15 mouse cellular contexts compared by ENCODE assay signal in the genomic region with DNA sequence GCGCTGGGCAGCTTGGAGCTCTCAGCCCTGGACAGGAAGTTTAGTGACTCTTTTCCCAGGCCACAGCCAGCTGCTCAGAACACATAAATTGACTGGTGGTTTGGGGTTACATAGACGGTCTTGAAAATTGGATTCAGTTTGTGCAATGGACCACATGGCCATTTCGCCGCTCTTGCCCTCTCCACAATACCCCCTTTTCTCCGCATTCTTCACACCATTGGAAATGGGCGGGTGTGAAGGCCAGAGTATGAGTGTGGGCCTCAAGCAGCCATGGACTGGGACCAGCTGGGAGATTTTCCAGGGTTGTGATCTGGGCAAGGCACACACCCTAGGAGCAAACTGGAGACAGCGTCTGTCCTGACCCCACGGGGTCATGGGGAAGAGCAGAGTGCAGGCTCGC.
DNase-seq lines count a peak whose midpoint lies in the region; ATAC-seq and TF ChIP-seq lines count a peak whose summit lies in the region.
"Had no signal": no experiment of that assay in that cellular context is flagged by ENCODE, and none has a peak within 500 bp of the region (broad histone marks: within the 10 kb centered on the region; RNA-seq: fewer than 3 reads in every experiment).

No protein-coding gene starts in this region.

- peak; percentile 60 for DNase-seq in gastrocnemius, adult 2 months
- DNase-seq in gastrocnemius, postnatal 4 days (ENCODE audit: low spot score in 2 of 2): no peak
- DNase-seq in limb, embryonic 14.5 days (ENCODE audit: low spot score): no peak
- DNase-seq in limb, embryonic 10.5 days (ENCODE audit: low spot score): no peak
- no peak for DNase-seq in cerebellum, adult 11 months
- no peak for DNase-seq in urinary bladder, postnatal 14 days (ENCODE audit: low spot score)
- DNase-seq: adrenal gland, postnatal 25 days; liver, postnatal 0 days had no signal

- 74% methylated on average over 9 of the region's 9 CpGs for WGBS in limb, embryonic 14.5 days
- WGBS in limb, embryonic 10.5 days: 87% methylated on average over 9 of the region's 9 CpGs
- WGBS in forebrain, embryonic 13.5 days: 46% methylated on average over 9 of the region's 9 CpGs
- 31% methylated on average over 9 of the region's 9 CpGs for WGBS in neural tube, embryonic 12.5 days

- H3K4me2 ChIP-seq in limb, embryonic 14.5 days (replicated peaks; ENCODE audit: low read depth, low read length, severe bottlenecking): no peak overlapping the region
- H3K4me2 ChIP-seq in forebrain, embryonic 13.5 days: no peak overlapping the region
- no peak overlapping the region for H3K4me2 ChIP-seq in neural tube, embryonic 12.5 days (replicated peaks)
- H3K4me2 ChIP-seq: heart, embryonic 15.5 days; hindbrain, embryonic 14.5 days; limb, embryonic 13.5 days had no signal

- H3K9me3 ChIP-seq in limb, embryonic 14.5 days (ENCODE audit: control insufficient read depth, low read length): no peaks in the 10 kb centered on the region
- no peaks in the 10 kb centered on the region for H3K9me3 ChIP-seq in limb, embryonic 10.5 days (replicated peaks)
- no peaks in the 10 kb centered on the region for H3K9me3 ChIP-seq in forebrain, embryonic 13.5 days (replicated peaks)
- no peaks in the 10 kb centered on the region for H3K9me3 ChIP-seq in neural tube, embryonic 12.5 days
- H3K9me3 ChIP-seq: heart, embryonic 15.5 days; limb, embryonic 13.5 days had no signal

- H3K27me3 ChIP-seq in limb, embryonic 14.5 days (ENCODE audit: control insufficient read depth, insufficient read depth, low read length): no peaks in the 10 kb centered on the region
- H3K27me3 ChIP-seq in limb, embryonic 10.5 days (ENCODE audit: low read depth, poor library complexity, severe bottlenecking): peaks cover 17% of the 10 kb centered on the region; the same call in 1 of the 2 replicates
- H3K27me3 ChIP-seq in forebrain, embryonic 13.5 days: 0 out of 2 replicates have a peak, but pooled peaks cover 3% of the 10 kb centered on the region
- peaks cover 15% of the 10 kb centered on the region for H3K27me3 ChIP-seq in neural tube, embryonic 12.5 days (replicated peaks)
- H3K27me3 ChIP-seq: heart, embryonic 15.5 days; limb, embryonic 13.5 days had no signal

- no peak overlapping the region for H3K9ac ChIP-seq in limb, embryonic 14.5 days (ENCODE audit: low read depth, low read length, severe bottlenecking)
- H3K9ac ChIP-seq in forebrain, embryonic 13.5 days: no peak overlapping the region
- H3K9ac ChIP-seq in neural tube, embryonic 12.5 days: no peak overlapping the region
- H3K9ac ChIP-seq: heart, embryonic 15.5 days; hindbrain, embryonic 14.5 days; limb, embryonic 13.5 days; liver, postnatal 0 days had no signal

- ATAC-seq in limb, embryonic 14.5 days (ENCODE audit: low FRiP score, low read depth): peak; percentile 21; the same call in 1 of the 2 replicates
- 0 out of 2 replicates have a peak, but pooled peaks have one; percentile 13 for ATAC-seq in forebrain, embryonic 13.5 days
- ATAC-seq in neural tube, embryonic 12.5 days (ENCODE audit: low FRiP score, low read depth): peak; percentile 72
- ATAC-seq: liver, postnatal 0 days had no signal

- peak overlapping the region; percentile 35; the same call in 1 of the 2 replicates for H3K27ac ChIP-seq in gastrocnemius, adult 2 months
- H3K27ac ChIP-seq in limb, embryonic 14.5 days (replicated peaks; ENCODE audit: low read depth, low read length): no peak overlapping the region
- no peak overlapping the region for H3K27ac ChIP-seq in limb, embryonic 10.5 days
- no peak overlapping the region for H3K27ac ChIP-seq in forebrain, embryonic 13.5 days
- no peak overlapping the region for H3K27ac ChIP-seq in neural tube, embryonic 12.5 days
- H3K27ac ChIP-seq: heart, embryonic 15.5 days; hindbrain, embryonic 14.5 days; left cerebral cortex, adult 2 months; limb, embryonic 13.5 days had no signal

- no peak for TF ChIP-seq POLR2A in limb, embryonic 14.5 days (IDR thresholded peaks at IDR 0.05; ENCODE audit: borderline replicate concordance, extremely low read depth, insufficient read depth, insufficient read length)

- H3K4me3 ChIP-seq in gastrocnemius, adult 2 months: no peak overlapping the region
- H3K4me3 ChIP-seq in limb, embryonic 14.5 days (replicated peaks; ENCODE audit: low read length): no peak overlapping the region
- H3K4me3 ChIP-seq in limb, embryonic 10.5 days: no peak overlapping the region
- H3K4me3 ChIP-seq in forebrain, embryonic 13.5 days: no peak overlapping the region
- H3K4me3 ChIP-seq in neural tube, embryonic 12.5 days: no peak overlapping the region
- H3K4me3 ChIP-seq: heart, embryonic 15.5 days; left cerebral cortex, adult 2 months; limb, embryonic 13.5 days had no signal

- TF ChIP-seq CTCF in gastrocnemius, adult 2 months (IDR thresholded peaks at IDR 0.05): no peak

- intact Hi-C loops in gastrocnemius, adult 2 months (cut with DNase I): no loop called here

- peaks cover 14% of the 10 kb centered on the region for H3K4me1 ChIP-seq in limb, embryonic 14.5 days (ENCODE audit: control insufficient read depth, insufficient read depth, low read length)
- H3K4me1 ChIP-seq in limb, embryonic 10.5 days: peaks cover 35% of the 10 kb centered on the region
- peaks cover 17% of the 10 kb centered on the region for H3K4me1 ChIP-seq in forebrain, embryonic 13.5 days
- H3K4me1 ChIP-seq in neural tube, embryonic 12.5 days: peaks cover 16% of the 10 kb centered on the region; the same call in 1 of the 2 replicates

- H3K36me3 ChIP-seq in limb, embryonic 14.5 days (ENCODE audit: control insufficient read depth, insufficient read depth, low read length): no peaks in the 10 kb centered on the region
- H3K36me3 ChIP-seq in limb, embryonic 10.5 days: no peaks in the 10 kb centered on the region
- H3K36me3 ChIP-seq in forebrain, embryonic 13.5 days (ENCODE audit: poor library complexity, severe bottlenecking): no peaks in the 10 kb centered on the region
- H3K36me3 ChIP-seq in neural tube, embryonic 12.5 days: no peaks in the 10 kb centered on the region
- H3K36me3 ChIP-seq: G1E; heart, embryonic 15.5 days; limb, embryonic 13.5 days had no signal

Comparison
In these comparisons a context has a peak if more than half of its experiments do, and no peak if none do; other contexts are left out.
1. ATAC-seq: peak in every context shown above with its lines; median percentile 72 in neural tube, embryonic 12.5 days; 21 in limb, embryonic 14.5 days; 13 in forebrain, embryonic 13.5 days.